Mouse (Mus musculus): ENCODE measurements around the gene Pgr.

The Pgr gene

GRCm38 (mm10) chr9:8899616-8900202 lies at the start of gene Pgr:
Gene Pgr (plus strand): TSS chr9:8899833.
- CTCF ChIA-PET: interaction anchor here in 1 of 4 experiments (1.1 kb wide), 1 partner anchor 127 kb away, joined by 3 read pairs; no protein-coding TSS in a partner anchor
- POLR2A ChIA-PET: interaction anchor here in 3 of 4 experiments (0.6 to 1.6 kb wide), 5 partner anchors 9 to 339 kb away, joined by 3 to 5 read pairs (median 4); partner anchors contain the start of gene Arhgap42 (in 1 of the 3)

GRCm38 (mm10) chr9:8857455-8857854 lies 42.2 kb upstream of the Pgr start:
- ChIA-PET CTCF (no interaction called here), POLR2A (no interaction called here)

- POLR2A ChIA-PET: interaction anchor here in 1 of 4 experiments (1.6 kb wide), 1 partner anchor 14 kb away, joined by 4 read pairs; no protein-coding TSS in a partner anchor
- CTCF ChIA-PET: no interaction called here
Measured at GRCm38 (mm10) chr9:8868511-8868910, 31.1 kb upstream of the Pgr start.

- POLR2A ChIA-PET: no interaction called here
- CTCF ChIA-PET: no interaction called here
Measured at GRCm38 (mm10) chr9:8895205-8895604, 4.4 kb upstream of the Pgr start.

- ChIA-PET CTCF (interaction anchor here in 2 of 4 experiments (1.0 to 1.3 kb wide), 3 partner anchors 127 to 200 kb away, joined by 3 to 5 read pairs (median 3); no protein-coding TSS in a partner anchor), POLR2A (interaction anchor here (0.5 to 1.6 kb wide), 10 partner anchors 9 to 591 kb away, joined by 3 to 5 read pairs (median 4); partner anchors contain the start of gene Arhgap42 (in 1 of the 4))
Measured at GRCm38 (mm10) chr9:8900203-8901012, 775 bp downstream of the Pgr start.

GRCm38 (mm10) chr9:8901013-8901646 lies 1.5 kb downstream of the Pgr start:
- CTCF ChIA-PET: interaction anchor here in 2 of 4 experiments (1.0 to 1.3 kb wide), 2 partner anchors 200 kb away, joined by 3 to 5 read pairs; no protein-coding TSS in a partner anchor
- POLR2A ChIA-PET: interaction anchor here in 3 of 4 experiments (0.6 to 1.6 kb wide), 5 partner anchors 10 to 591 kb away, joined by 3 to 5 read pairs (median 4); partner anchors contain the start of gene Arhgap42 (in 1 of the 3)

- POLR2A ChIA-PET: interaction anchor here in 1 of 4 experiments (1.5 kb wide), 1 partner anchor 10 kb away, joined by 4 read pairs; no protein-coding TSS in a partner anchor
- CTCF ChIA-PET: interaction anchor here in 1 of 4 experiments (1.0 kb wide), 1 partner anchor 201 kb away, joined by 3 read pairs; no protein-coding TSS in a partner anchor
Measured at GRCm38 (mm10) chr9:8901647-8902131, 2.1 kb downstream of the Pgr start.

GRCm38 (mm10) chr9:8902277-8902676 lies 2.6 kb downstream of the Pgr start:
- CTCF ChIA-PET: no interaction called here
- POLR2A ChIA-PET: no interaction called here

GRCm38 (mm10) chr9:8927561-8927960 lies 27.9 kb downstream of the Pgr start:
- POLR2A ChIA-PET: no interaction called here
- CTCF ChIA-PET: no interaction called here

- POLR2A ChIA-PET: no interaction called here
- CTCF ChIA-PET: no interaction called here
Measured at GRCm38 (mm10) chr9:8937753-8938152, 38.1 kb downstream of the Pgr start.

- POLR2A ChIA-PET: no interaction called here
- CTCF ChIA-PET: interaction anchor here in 1 of 4 experiments (0.6 kb wide), 1 partner anchor 408 kb away, joined by 3 read pairs; no protein-coding TSS in a partner anchor
Measured at GRCm38 (mm10) chr9:8953306-8953705, 53.7 kb downstream of the Pgr start.

- POLR2A ChIA-PET: interaction anchor here in 1 of 4 experiments (0.6 kb wide), 1 partner anchor 10 kb away, joined by 3 read pairs; no protein-coding TSS in a partner anchor
- CTCF ChIA-PET: interaction anchor here in 3 of 4 experiments (0.7 to 1.7 kb wide), 6 partner anchors 264 to 738 kb away, joined by 3 to 7 read pairs (median 5); no protein-coding TSS in a partner anchor
Measured at GRCm38 (mm10) chr9:8964512-8965133, 65.0 kb downstream of the Pgr start.

GRCm38 (mm10) chr9:8970240-8970639 lies 70.6 kb downstream of the Pgr start:
- CTCF ChIA-PET: no interaction called here
- POLR2A ChIA-PET: interaction anchor here in 1 of 4 experiments (0.6 kb wide), 1 partner anchor 382 kb away, joined by 3 read pairs; no protein-coding TSS in a partner anchor

GRCm38 (mm10) chr9:8971491-8971890 lies 71.9 kb downstream of the Pgr start, which contains the start of gene Gm16485:
Gene Gm16485 (plus strand): TSS chr9:8971791.
- CTCF ChIA-PET: no interaction called here
- POLR2A ChIA-PET: no interaction called here

- ChIA-PET CTCF (no interaction called here), POLR2A (no interaction called here)
Measured at GRCm38 (mm10) chr9:8977775-8978174, 78.1 kb downstream of the Pgr start.

- ChIA-PET POLR2A (no interaction called here), CTCF (no interaction called here)
Measured at GRCm38 (mm10) chr9:8982315-8982714, 82.7 kb downstream of the Pgr start.

- ChIA-PET CTCF (no interaction called here), POLR2A (no interaction called here)
Measured at GRCm38 (mm10) chr9:8996494-8996893, 96.9 kb downstream of the Pgr start.

GRCm38 (mm10) chr9:9001170-9001569 lies 101.5 kb downstream of the Pgr start:
- ChIA-PET POLR2A (no interaction called here), CTCF (no interaction called here)

- CTCF ChIA-PET: no interaction called here
Measured at GRCm38 (mm10) chr9:9015108-9015507, 115.5 kb downstream of the Pgr start.

More at GRCm38 (mm10) chr9:9015108-9015507, 115.5 kb downstream of the Pgr start:
- POLR2A ChIA-PET: no interaction called here
